Mouse (Mus musculus): ENCODE measurements around the gene 1600002K03Rik.

DNA sequence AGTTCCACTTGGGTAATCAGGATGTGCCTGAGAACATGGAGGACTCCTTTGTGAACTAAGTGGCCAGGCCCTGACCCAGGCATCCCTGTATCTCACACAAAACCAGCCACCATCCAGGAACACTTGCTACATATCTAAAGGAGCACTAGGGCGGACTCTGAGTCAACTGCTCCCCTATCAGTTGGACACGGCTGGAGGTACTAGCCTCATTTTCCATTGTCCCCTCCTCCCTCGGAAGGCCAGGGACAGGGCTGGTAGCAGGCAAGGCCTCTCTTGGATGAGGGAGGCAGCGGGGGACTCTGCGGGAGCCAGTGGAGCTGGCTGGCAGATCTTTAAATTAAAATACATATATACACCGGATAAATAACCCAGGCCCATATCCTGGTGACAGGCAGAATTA, 21.2 kb downstream of the 1600002K03Rik start:
- TF ChIP-seq POLR2A (IDR thresholded peaks at IDR 0.05; ENCODE audit: extremely low read depth, insufficient read depth, low read length) (no peak), CTCF (IDR thresholded peaks at IDR 0.05; ENCODE audit: low read depth, low read length) (no peak)

All from liver, adult 2 months (tissue).